Mouse (Mus musculus): Measurements from ENCODE around the gene 1700019D03Rik.

Gene 1700019D03Rik

DNA sequence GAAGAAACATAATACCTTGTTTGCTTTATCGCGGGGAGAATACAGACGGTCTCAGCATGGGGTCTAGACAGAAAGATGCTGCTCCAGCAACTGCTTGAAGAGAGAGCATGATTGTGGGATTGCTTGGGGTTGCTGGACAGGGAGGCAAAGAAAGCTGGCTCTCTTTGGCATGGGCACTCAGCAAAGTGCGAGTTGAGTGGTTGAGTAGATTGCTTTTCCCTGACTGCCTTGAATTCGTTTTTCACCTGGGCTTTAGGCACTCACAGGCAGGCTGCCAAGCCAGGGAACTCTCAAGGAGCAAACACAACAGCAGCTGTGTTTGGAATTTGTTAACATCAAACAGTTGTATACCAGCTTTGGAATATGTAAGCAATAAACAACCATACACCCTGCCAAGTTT is at the start of gene 1700019D03Rik:
Gene 1700019D03Rik (minus strand): TSS at position 101 of the 400 bp plus-strand sequence.
- DNase-seq: no peak

DNA sequence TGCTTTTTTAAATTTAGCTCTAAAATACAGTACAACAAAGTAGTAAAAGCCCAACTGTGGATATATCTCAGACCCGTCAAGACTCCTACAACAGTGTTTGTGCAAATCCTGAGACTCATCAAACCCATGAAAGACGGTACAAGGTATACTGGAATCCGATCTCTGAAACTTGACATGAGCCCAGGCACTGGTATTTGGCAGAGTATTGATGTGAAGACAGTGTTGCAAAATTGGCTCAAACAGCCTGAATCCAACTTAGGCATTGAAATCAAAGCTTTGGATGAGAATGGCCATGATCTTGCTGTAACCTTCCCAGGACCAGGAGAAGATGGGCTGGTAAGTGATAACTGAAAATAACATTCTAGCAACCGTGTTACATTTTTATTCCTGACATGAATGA is 43.9 kb upstream of the 1700019D03Rik start:
- no peak for DNase-seq

DNA sequence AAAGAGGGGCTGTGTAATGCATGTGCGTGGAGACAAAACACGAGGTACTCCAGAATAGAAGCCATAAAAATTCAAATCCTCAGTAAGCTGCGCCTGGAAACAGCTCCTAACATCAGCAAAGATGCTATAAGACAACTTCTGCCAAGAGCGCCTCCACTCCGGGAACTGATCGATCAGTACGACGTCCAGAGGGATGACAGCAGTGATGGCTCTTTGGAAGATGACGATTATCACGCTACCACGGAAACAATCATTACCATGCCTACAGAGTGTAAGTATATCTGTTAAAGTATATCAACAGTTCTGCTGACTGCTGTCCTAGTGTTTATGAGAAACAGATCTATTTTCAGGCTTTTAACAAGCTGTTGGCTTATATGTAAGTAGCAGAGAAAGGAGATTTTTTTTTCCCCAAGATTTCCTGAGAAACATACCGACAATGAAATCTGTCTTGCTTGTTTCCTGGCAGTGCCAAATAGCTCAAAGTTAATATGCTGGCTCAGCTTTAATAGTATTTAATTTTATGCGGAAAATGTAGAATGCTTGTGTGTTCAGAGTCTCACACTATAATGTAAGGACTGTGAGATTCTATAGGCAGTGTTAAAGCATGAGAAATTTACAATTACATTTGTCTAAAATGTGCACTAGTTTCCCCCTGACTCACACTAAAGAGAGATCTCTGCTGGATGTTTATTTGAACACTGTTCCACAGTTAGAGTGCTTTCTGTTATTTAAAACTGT is 42.1 kb upstream of the 1700019D03Rik start:
- no peak for DNase-seq

DNA sequence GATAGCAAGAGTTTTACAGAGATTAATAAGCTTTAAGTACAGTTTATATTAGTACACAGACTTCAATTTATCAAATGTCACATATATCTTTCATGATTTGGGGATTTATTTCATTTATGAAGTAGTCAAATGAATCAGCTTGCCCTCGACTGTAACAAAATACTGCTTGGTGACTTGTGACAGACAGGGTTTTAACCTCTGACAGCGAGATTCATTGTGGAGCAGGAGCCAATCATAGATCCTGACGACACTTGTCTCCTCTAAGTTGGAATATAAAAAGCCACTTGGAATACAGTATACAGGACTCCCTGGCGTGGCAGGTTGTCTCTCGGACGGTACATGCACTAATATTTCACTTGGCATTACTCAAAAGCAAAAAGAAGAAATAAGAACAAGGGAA is 41.4 kb upstream of the 1700019D03Rik start, which contains the start of gene Mstn:
Gene Mstn (plus strand): TSS at position 301 of the 400 bp plus-strand sequence.
- no peak for DNase-seq

DNA sequence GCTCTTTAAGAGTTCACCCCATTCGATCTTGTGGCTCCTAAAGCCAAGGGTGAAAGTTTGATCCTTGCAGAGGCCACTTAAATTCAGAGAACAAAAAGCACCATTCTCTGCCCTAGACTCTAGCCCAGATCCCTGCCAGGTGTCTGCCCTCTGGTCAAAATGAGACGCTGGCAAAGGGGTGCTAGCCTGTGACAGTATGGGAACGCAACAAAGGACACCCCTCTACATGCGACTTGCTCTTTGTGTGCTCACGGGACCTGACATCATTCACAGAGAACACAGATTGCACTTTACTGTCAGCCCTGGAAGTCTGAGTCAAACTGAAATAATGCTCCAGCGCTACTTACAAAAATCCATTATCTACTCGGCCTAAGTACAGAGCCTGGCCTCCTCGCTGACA is 40.5 kb upstream of the 1700019D03Rik start:
- no peak for DNase-seq

DNA sequence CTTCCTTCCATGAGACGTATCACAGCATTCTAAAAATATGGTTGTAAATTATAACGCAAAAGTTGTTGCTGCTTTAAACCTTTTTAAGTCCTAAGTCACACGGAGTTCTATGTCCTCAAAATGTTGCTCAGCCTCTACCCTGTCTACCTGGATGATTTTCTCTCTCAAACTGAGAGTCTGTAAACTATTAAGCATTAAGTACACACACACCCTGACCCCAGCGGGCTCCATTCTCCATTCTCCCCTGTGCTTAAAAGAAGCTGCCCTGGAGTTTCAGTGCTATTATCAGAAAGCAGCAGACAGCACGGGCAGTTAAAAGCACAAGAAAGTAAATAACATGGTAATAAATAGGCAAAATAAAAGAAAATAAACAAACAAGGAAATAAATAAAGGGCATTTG is 39.1 kb upstream of the 1700019D03Rik start:
- DNase-seq: no peak

DNA sequence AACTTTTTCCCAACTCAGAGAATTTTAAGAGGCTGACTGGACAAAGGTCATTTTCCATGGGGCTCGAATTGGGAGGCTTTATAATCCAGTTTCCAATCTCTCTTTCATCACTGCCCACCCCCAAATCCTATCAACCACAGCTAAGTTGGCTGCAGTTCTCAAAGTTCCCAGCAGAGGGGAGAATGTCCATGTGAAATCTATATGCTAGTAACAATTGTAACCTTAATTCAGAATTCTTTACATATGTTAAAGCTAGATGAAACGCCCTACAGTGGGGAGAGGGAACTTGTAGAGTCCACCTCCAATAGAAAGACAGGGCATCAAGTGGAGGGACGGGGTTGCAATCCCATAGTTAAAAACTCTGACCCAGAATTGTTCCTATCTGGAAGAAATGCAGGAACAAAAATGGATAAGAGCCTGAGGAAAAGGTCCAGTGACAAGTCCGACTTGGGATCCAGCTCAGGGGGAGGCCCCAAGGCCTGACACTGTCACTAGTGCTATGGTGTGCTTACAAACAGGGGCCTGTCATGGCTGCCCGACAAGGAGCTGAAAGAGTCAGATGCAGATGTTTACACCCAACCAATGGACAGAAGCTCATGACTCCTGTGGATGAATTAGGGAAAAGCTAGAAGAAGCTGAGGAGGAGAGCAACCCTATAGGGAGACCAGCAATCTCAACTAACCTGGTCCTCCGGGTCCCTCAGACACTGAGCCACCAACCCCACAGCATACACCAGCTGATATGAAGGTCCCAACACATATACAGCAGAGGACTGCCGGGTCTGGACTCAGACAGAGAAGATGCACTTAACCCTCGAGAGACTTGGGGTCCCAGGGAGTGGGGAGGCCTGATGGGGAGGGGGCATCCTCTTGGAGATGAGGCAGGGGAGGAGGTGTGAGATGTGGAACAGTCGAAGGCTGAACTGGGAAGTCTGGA is 33.4 kb upstream of the 1700019D03Rik start:
- DNase-seq: peak; percentile 39 to 53

DNA sequence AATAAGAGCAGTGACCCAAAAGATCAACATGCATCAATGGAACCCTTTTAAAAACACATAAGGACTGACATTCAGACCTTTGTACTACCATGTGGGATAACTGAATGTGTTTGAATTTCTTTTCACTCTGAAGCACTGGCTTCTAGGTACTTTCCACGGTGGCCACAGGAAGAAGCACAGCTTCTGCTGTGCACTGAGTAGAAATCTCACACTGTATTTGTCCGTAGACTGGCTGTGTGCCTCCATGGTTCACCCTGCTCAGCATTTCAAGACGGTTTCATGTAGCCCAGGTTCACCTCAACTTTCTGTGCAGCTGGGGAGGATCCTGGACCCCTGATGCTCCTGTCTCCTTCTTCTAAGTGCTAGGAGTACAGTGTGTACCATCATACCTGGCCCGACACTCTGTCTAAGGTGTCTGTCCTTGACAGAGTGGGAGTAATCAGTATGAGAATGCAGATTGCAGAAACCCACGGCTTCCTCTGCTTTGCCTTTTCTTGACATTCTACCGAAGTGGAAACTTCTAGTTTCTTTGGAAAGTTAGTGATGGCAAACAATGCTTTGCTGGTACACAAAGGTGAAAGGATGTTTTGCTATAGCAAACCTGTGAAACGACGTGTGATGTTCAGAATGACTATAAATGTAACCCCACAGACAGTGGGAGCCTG is 29.9 kb upstream of the 1700019D03Rik start:
- no peak for DNase-seq

DNA sequence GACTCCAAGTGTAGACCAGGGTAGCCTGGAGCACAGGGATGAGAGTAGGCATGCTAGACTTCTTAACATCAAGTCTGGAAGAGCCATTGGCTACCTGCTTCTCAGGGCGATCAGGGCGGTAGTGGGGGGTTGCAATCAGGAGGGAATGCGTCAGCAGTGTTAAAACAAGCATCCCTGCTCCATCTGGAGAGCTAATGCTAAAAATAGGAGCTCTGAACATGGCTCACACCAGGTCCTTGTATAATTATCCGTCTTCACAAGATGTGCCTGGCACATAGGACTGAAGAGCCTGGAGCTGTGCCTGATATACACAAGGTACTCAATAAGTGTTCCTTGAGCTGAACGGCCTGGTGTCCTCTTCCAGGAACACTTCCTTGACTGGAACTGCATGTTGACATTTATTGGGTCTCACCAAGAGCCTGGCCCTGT is 17.5 kb upstream of the 1700019D03Rik start:
- no peak for DNase-seq

DNA sequence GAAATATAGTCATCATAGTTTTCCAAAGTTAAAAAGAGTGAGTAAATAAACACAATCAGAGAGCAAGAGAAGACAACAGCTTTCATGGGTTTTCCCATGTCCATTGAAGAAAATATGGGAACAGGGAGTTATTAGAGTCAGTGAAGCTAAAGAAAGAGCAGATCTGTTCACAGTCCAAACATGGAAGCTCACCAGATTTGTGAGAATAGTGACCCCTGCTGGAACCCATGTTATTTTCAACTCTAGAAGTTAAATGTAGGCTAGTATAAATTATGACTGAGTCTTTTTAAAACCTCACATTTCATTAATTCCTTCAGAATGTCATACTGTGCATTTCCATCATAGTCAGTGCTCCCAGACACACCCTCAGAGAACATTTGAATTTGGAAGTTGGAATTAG is 12.6 kb upstream of the 1700019D03Rik start:
- DNase-seq: no peak

DNA sequence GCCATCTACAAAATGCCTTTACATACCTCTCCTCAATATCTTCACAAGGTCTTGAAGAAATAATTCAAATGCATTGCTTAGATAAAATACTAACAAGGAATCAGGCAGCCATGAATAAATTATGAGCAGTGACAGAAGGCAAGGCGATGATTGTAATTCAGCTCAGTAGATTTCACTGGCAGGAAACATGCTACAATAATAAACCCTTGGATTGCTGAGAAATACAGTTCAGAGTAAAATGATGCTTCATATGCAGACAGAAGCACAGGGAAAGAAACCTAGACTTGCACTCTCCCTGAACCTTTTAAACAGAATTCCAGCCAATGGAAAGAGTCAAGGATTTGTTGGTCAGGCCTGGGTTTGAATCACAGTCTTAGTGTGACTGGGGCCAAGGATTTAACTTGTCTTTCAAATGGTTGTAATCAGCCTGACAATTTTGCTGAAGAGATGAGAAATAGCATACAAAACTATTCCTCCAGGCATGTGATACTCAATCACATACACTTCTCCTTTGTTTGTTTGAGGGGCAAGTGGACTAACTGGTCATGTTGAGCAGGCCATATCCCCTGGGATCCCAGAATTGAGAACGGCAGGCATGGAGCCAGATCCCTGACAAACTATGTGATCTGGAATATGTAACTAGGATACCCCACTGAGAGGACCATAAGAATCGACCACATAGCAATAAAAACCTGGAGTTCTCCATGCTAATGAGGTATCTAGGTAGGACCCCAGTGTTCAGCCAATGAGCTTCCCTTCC is 1.1 kb downstream of the 1700019D03Rik start:
- no peak for DNase-seq

DNA sequence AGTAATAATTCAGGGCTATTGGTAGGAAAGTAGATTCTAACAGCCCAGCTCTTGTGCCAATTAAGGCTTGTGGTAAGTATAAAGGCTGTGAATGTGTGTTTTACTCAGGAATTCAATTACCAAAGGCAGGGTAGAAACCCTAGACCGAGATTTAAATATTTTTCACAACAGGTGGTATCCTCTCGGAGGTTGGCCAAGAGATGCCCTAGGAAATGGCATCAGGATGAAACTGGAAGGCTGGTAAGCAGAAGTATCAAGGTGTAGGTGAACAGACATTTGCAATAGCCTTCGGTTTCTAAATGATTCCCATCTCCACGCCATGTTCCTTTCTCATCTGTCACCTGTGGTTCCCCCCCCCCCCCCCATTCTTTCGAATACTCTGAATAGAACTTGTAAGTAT is 4.4 kb downstream of the 1700019D03Rik start:
- no peak for DNase-seq

DNA sequence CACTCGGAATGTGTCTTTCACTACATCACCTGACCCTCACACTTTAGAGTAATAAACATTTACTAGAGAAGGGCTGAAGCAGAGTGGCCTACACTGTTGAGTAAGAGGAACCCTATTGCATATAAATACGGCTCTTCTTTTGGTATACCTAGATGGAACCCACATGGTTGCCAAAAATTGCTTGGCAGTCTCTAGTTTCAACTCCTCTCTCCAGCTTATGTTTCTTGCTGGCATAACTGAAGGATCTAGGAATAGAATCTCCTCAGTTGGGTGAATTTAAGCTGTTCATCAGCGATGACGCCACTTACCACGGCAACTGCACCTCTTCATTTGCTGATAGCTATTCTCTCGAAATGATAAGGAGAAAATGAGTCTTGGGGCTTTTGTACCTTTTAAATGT is 5.3 kb downstream of the 1700019D03Rik start:
- DNase-seq: no peak

DNA sequence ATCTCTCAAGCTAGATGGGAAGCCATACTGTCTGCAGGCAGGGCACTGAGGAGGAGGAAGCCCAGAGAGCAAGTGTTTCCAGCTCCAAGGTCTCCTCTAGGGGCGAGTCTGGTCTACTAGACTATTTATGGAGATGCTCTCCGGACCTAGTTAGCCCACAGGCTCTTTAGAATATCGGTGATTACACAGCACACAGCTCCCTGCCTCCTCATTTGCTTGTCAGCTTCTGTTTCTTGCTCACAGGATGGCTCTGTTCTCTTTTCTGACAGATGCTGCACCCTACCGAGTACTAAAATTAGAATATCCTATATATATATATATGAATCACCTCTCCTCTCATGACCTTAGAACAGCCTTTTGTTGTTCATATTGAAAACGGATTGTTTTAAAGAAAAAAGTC is 33.3 kb downstream of the 1700019D03Rik start:
- DNase-seq: no peak

DNA sequence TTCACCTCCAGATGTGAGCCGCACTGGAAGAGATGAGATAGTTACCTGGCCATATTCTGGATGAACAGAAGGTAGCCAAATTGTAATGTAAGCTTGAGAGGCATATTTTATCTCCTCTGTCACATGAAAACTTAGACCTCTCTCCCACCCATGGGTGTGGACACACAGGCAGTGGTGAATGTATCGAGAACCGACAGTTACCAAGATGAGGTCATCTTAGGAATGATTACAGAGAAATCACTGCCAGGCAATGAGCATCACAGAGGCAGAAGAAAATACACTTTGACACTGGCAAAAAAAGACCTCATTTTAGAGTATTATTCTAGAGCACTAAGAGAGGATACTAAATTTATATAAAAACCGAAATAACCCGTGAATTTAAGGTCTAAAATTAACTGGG is 46.8 kb downstream of the 1700019D03Rik start:
- DNase-seq: no peak

DNA sequence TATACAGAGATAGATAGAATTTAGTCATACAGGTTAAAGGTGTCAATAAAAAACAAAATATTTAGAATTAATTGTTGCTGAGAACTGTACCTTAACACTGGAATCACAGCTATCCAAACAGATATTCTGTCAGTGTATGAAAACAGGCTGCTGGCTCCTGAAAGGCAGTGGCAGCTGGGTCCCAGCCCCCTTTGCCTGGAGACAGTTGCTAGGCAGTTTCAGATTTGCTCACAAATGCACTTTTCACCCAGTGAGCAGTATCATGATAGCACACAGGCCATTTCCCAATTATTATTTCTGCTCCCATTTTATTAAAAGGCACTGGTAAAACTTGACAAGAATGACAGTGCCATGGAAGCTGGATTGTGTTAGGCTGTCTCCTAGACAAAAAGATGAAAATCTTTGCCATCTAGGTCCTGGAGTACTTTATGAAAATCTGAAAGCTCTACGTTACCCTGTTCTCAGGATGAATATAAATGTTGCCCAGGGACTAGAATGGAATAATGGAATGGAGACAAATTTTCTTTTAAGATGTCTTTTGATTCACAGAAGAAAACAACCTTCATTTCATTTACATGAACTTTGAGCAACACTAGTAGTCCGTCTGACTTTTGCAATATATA is 48.0 kb downstream of the 1700019D03Rik start:
- DNase-seq: no peak

DNA sequence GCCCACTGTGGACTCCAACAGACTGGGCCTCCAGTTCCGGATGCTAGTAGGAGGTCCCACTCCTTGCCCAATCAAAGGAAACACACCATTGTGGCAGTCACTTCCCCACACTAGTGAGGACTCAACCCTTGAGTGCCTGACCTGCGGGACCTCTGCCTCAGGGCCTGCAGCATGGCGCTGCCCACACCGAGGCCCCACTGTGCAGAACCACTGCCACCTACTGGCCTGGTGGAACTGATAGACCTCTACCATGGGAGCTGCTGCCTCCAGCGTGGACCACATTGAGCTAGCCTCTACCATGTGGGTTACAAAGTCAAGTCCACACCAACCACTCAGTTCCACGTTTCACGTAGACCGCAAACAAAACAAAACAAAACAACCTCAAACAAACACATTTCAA is 55.4 kb downstream of the 1700019D03Rik start:
- no peak for DNase-seq

DNA sequence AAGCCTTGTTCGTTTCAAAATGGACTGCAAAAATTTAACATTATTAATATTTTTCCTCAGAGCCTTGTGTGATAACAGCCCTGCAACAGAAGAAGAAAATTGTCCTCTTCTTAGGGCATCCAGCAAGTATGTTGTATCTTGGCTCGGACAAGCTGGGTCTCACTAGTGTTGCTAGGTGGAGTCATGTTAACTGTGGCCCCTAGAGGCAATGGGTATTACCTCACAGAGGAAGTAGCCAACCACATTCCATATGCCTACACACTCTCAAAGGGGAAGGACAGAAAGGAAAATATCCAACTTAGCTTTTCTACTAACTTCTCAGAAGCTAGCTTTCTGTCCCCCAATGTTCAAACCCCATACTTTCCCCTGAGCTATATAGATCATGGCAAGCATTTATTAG is 56.9 kb downstream of the 1700019D03Rik start:
- DNase-seq: no peak

DNA sequence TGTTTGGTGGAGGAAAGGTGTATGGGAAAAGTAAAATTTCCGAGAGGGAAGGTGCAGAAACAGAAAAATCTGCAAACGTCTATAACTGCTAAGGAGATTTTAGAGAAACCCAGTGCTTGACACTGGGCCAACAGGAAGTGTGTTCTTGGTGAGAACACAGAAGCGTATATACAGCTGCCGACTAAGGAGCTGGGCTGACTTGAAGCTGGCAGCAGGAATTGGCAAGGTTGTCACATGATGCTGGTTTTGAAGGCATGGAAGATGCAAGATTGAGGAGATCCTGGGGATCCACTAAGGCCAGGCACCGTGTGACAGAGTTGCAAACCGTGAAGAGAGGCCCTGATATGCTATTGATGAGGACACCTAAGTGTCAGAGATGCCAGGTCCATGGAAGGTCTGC is 59.8 kb downstream of the 1700019D03Rik start:
- DNase-seq: no peak

DNA sequence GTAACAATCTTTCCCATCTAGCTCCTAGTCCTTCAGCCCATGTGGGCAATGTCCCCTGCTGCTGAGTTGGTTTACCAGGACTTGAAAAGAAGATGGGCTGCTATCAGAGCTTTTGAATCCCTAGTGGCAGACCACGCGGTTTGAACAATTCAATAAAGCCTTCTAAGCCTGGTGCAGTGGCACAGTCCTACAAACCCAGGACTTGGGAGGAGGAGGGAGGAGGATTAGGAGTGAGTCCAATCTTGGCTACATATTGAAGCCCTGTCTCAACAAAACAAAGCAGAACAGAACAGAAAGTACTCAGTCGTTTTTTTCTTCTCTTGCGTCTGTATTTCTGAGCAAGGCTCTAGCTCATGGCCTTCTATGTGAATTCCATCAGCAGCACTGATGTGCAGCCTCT is 63.2 kb downstream of the 1700019D03Rik start:
- no peak for DNase-seq

DNA sequence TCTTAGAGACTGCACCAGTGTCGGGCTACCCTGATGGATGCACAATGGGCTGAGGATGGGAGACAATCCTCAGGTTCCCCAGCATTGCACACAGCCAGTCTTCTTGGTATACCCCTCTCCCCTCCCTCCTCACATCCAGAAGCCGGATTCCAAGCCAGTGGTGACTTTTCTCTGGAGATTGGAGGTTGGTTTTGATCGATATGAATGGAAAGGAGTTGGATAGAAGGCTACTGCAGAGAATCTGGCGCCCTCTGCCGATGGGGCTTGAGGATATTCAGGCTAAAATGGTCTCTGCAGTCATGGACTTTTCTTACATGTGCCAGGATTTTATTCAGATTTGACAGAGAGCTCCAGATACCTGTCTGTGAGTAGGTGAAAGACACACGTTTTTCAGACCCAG is 64.9 kb downstream of the 1700019D03Rik start:
- peak; percentile 37 to 52 for DNase-seq

DNA sequence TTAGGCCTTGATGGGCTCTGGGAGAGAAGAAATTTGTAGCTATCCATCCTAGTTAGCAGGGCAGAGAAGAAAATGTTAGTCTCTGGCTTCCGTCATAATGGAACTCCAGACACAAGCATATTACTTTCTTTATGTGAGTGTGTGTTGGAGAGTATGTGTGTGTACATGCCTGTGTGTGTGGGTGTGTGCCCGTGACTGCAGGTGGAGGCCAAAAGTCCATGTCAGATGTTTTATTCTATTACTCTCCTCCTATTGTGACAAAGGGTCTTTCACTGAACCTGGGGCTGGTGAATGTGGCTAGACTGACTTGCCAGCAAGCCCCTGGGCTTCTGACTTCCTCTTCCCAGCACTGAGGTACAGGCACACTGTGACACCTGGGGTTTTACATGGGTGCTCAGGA is 65.5 kb downstream of the 1700019D03Rik start:
- no peak for DNase-seq
